Mouse (Mus musculus) kidney, adult 2 months (tissue): ENCODE results near the gene 2900026A02Rik.

Experiments used
- CTCF ChIP-seq: fragments of 200-500 bp; conservative IDR thresholded peaks from 2 replicates; pipeline ENCODE4 v1.5.1; 2011; ENCODE audit warnings: low read depth, mild to moderate bottlenecking, control low read depth, low read length, moderate library complexity, mixed read lengths; ENCODE audit not compliant: insufficient read depth, insufficient read length
- POLR2A ChIP-seq: fragments of 200-500 bp; IDR thresholded peaks from one replicate; pipeline ENCODE4 v1.6.1; 2011; ENCODE audit warnings: low read depth, low read length, control low read depth

DNA sequence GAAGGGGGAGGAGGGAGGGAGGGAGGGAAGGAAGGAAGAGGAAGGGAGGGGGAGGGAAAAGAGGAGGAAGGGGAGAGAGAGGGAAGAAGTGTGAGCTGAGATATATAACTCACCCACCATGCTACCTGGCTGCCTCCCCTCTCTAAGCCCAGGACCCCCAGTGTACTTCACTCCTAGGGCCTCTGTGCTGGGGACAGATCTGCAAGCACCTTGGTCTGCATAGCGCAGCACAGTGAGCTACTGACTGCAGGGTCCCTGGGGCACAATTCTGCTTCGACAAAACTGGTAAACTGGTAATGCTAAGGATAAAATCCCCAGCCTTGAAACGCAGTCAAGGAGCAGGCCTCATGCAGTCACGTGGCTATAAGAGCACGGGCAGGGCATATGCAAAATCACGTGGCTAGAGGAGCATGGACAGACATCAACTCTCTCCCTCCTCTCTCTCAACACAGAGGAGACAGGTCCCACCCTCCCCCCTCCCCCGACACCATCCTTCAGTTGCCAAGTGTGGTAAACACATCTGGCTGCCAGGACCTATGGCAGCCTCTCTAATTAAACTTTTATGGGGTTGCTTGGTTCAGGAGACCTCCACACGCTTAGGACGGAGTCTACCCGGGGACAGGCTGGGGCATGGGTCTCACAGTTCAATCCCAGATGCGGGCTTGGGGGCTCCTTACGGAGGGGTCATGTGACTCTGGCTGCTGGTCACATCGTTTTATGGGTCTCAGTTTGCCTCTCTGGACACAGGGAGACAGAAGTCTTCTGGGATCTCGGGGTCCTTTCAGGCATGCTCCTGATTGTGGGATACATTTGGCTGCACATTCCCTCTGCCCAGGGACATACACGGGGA, 100.1 kb downstream of the 2900026A02Rik start:
- TF ChIP-seq CTCF (no peak), POLR2A (no peak)
